Mouse (Mus musculus) embryonic facial prominence, embryonic 11.5 days (tissue): ENCODE measurements around the gene Dqx1. TPM values are rescaled to one million over a fixed set of nuclear protein-coding genes. Genes with fewer than 3 reads are reported as not detected.

Experiments used
- microRNA counts: library from miRNA; unstranded; fragments of <30 nt; microRNA quantifications from one replicate; lab custom pipeline; 2016
- microRNA-seq: library from miRNA; unstranded; fragments of <30 nt; microRNA quantifications from one replicate; pipeline ENCODE4, GENCODE M21; 2016; ENCODE audit warnings: borderline number of aligned reads
- polyA plus RNA-seq: library from polyadenylated mRNA; unstranded; fragments of >200 nt; fragmentation: Nextera tagmentation; extraction: Ambion mirVana; gene quantifications from 2 replicates; pipeline ENCODE4 v1.2.1, GENCODE M21; 2014

Dqx1 gene
- polyA plus RNA-seq, 1 experiment from 2014 or later = 0.45 TPM

MicroRNA genes within 50 kb of the gene (microRNA counts, 519-probe panel; counts per million panel counts)
- microRNA mmu-miR-3470a+mmu-miR-3470b (lab: Ali Mortazavi, UCI) = not detected

Small RNA genes within 50 kb of the gene (microRNA-seq; reads per million reads assigned to microRNA genes)
- not detected for gene Mir3470a
- not detected for gene Mir7040

Other genes with a start within 250 kb of the Dqx1 start
- 0.97 and 1.3 TPM in 2 replicates for gene Sema4f, start 118.1 kb upstream of the Dqx1 start, polyA plus RNA-seq
- gene M1ap, start 110.9 kb upstream of the Dqx1 start, polyA plus RNA-seq = 0.21 and 0.50 TPM in 2 replicates
- gene Dok1, start 24.4 kb upstream of the Dqx1 start, polyA plus RNA-seq = 5.4 and 8.2 TPM in 2 replicates
- 8.9 and 10.1 TPM in 2 replicates for gene Loxl3, start 23.7 kb upstream of the Dqx1 start, polyA plus RNA-seq
- gene Aup1, start 3.3 kb upstream of the Dqx1 start, polyA plus RNA-seq = 105 and 108 TPM in 2 replicates
- gene Htra2, start 2.6 kb upstream of the Dqx1 start, polyA plus RNA-seq = 33.3 and 34.9 TPM in 2 replicates
- 7.9 and 9.7 TPM in 2 replicates for gene Tlx2, start 12.4 kb downstream of the Dqx1 start, polyA plus RNA-seq
- 40.9 and 42.9 TPM in 2 replicates for gene Pcgf1, start 20.0 kb downstream of the Dqx1 start, polyA plus RNA-seq
- 0.73 and 0.89 TPM in 2 replicates for gene Lbx2, start 28.5 kb downstream of the Dqx1 start, polyA plus RNA-seq
- 0.62 and 1.8 TPM in 2 replicates for gene Ccdc142, start 43.8 kb downstream of the Dqx1 start, polyA plus RNA-seq
- gene Gm42688, start 43.8 kb downstream of the Dqx1 start, polyA plus RNA-seq = 0.97 and 1.8 TPM in 2 replicates
- 126 and 129 TPM in 2 replicates for gene Mrpl53, start 51.2 kb downstream of the Dqx1 start, polyA plus RNA-seq
- 22.1 and 23.9 TPM in 2 replicates for gene Mogs, start 57.7 kb downstream of the Dqx1 start, polyA plus RNA-seq
- 146 and 156 TPM in 2 replicates for gene Wbp1, start 63.7 kb downstream of the Dqx1 start, polyA plus RNA-seq
- 17.5 and 19.5 TPM in 2 replicates for gene Ino80b, start 67.6 kb downstream of the Dqx1 start, polyA plus RNA-seq
- 17.7 and 18.3 TPM in 2 replicates for gene Rtkn, start 77.6 kb downstream of the Dqx1 start, polyA plus RNA-seq
- 10.7 and 11.1 TPM in 2 replicates for gene Wdr54, start 98.6 kb downstream of the Dqx1 start, polyA plus RNA-seq
- 0.97 and 1.4 TPM in 2 replicates for gene 1700003E16Rik, start 98.6 kb downstream of the Dqx1 start, polyA plus RNA-seq
- 67.0 and 73.5 TPM in 2 replicates for gene Dctn1, start 108.1 kb downstream of the Dqx1 start, polyA plus RNA-seq
- gene Slc4a5, start 162.0 kb downstream of the Dqx1 start, polyA plus RNA-seq = 1.0 and 1.1 TPM in 2 replicates